In genomic region chr1:57083134-57083533, GRCm38 (mm10) we compare ENCODE assay signal across 15 mouse cellular contexts.
DNase-seq lines count a peak whose midpoint lies in the region; ATAC-seq lines count a peak whose summit lies in the region.
"Had no signal": no experiment of that assay in that cellular context is flagged by ENCODE, and none has a peak within 500 bp of the region (broad histone marks: within the 10 kb centered on the region; RNA-seq: fewer than 3 reads in every experiment).

No protein-coding gene starts in this region.

- no peak overlapping the region for H3K4me3 ChIP-seq in forebrain, embryonic 11.5 days (ENCODE audit: low read depth, low read length)
- no peak overlapping the region for H3K4me3 ChIP-seq in forebrain, embryonic 10.5 days
- peak overlapping the region; percentile 8 for H3K4me3 ChIP-seq in forebrain, embryonic 15.5 days
- H3K4me3 ChIP-seq in midbrain, embryonic 10.5 days = peak overlapping the region; percentile 23; the same call in 1 of the 2 replicates
- H3K4me3 ChIP-seq: liver, embryonic 13.5 days had no signal

- no peak for DNase-seq in forebrain, embryonic 11.5 days (ENCODE audit: low spot score)
- no peak for DNase-seq in forebrain, embryonic 10.5 days (ENCODE audit: extremely low spot score, low spot score)
- DNase-seq in midbrain, embryonic 10.5 days (ENCODE audit: low spot score) = no peak
- DNase-seq in retina, embryonic 14.5 days (ENCODE audit: low spot score) = peak; percentile 27
- no peak for DNase-seq in heart, adult 18-20 months
- DNase-seq in lung, postnatal 4 days = no peak
- DNase-seq: cerebellum, postnatal 14 days; gastrocnemius, postnatal 36 days; heart, postnatal 10 days; kidney, adult 18-20 months; liver, embryonic 13.5 days; spleen, adult 18-20 months had no signal

- H3K4me1 ChIP-seq in forebrain, embryonic 11.5 days (replicated peaks; ENCODE audit: control insufficient read depth, insufficient read depth, low read length) = no peaks in the 10 kb centered on the region; the same call in 1 of the 2 replicates
- peaks cover 16% of the 10 kb centered on the region for H3K4me1 ChIP-seq in forebrain, embryonic 10.5 days
- H3K4me1 ChIP-seq in forebrain, embryonic 15.5 days = peaks cover 16% of the 10 kb centered on the region
- peaks cover 12% of the 10 kb centered on the region for H3K4me1 ChIP-seq in midbrain, embryonic 10.5 days
- H3K4me1 ChIP-seq: liver, embryonic 13.5 days had no signal

- peak; percentile 44; the same call in 1 of the 2 replicates for ATAC-seq in forebrain, embryonic 11.5 days (replicated peaks; ENCODE audit: low FRiP score)
- peak; percentile 85 for ATAC-seq in forebrain, embryonic 15.5 days (replicated peaks)
- no peak for ATAC-seq in erythroblast, adult 5-6 weeks (replicated peaks; ENCODE audit: low FRiP score, poor library complexity, severe bottlenecking)

- H3K9ac ChIP-seq in forebrain, embryonic 11.5 days (ENCODE audit: low read length) = no peak overlapping the region
- H3K9ac ChIP-seq in forebrain, embryonic 15.5 days (replicated peaks) = no peak overlapping the region
- H3K9ac ChIP-seq: liver, embryonic 13.5 days had no signal

- WGBS in forebrain, embryonic 11.5 days = 26% methylated on average over 17 of the region's 17 CpGs
- WGBS in forebrain, embryonic 10.5 days = 61% methylated on average over 17 of the region's 17 CpGs
- WGBS in forebrain, embryonic 15.5 days = 13% methylated on average over 17 of the region's 17 CpGs
- WGBS in midbrain, embryonic 10.5 days = 55% methylated on average over 17 of the region's 17 CpGs

- no peaks in the 10 kb centered on the region for H3K9me3 ChIP-seq in forebrain, embryonic 11.5 days (ENCODE audit: control insufficient read depth, low read length)
- no peaks in the 10 kb centered on the region for H3K9me3 ChIP-seq in forebrain, embryonic 10.5 days
- no peaks in the 10 kb centered on the region for H3K9me3 ChIP-seq in forebrain, embryonic 15.5 days
- H3K9me3 ChIP-seq in midbrain, embryonic 10.5 days (replicated peaks) = no peaks in the 10 kb centered on the region
- H3K9me3 ChIP-seq: liver, embryonic 13.5 days had no signal

- no peaks in the 10 kb centered on the region for H3K36me3 ChIP-seq in forebrain, embryonic 11.5 days (ENCODE audit: control insufficient read depth, insufficient read depth, low read length)
- H3K36me3 ChIP-seq in forebrain, embryonic 10.5 days (replicated peaks) = no peaks in the 10 kb centered on the region
- H3K36me3 ChIP-seq in forebrain, embryonic 15.5 days = no peaks in the 10 kb centered on the region
- no peaks in the 10 kb centered on the region for H3K36me3 ChIP-seq in midbrain, embryonic 10.5 days
- H3K36me3 ChIP-seq: liver, embryonic 13.5 days had no signal

- no peak overlapping the region for H3K27ac ChIP-seq in forebrain, embryonic 11.5 days (ENCODE audit: low read depth, low read length)
- no peak overlapping the region for H3K27ac ChIP-seq in forebrain, embryonic 10.5 days
- peak overlapping the region; percentile 68 for H3K27ac ChIP-seq in forebrain, embryonic 15.5 days (replicated peaks)
- no peak overlapping the region for H3K27ac ChIP-seq in midbrain, embryonic 10.5 days (replicated peaks)
- H3K27ac ChIP-seq: liver, embryonic 13.5 days; macrophage had no signal

- H3K27me3 ChIP-seq in forebrain, embryonic 11.5 days (ENCODE audit: control insufficient read depth, insufficient read depth, low read length) = no peaks in the 10 kb centered on the region
- peaks cover 12% of the 10 kb centered on the region; the same call in 1 of the 2 replicates for H3K27me3 ChIP-seq in forebrain, embryonic 10.5 days (ENCODE audit: poor library complexity, severe bottlenecking)
- no peaks in the 10 kb centered on the region for H3K27me3 ChIP-seq in forebrain, embryonic 15.5 days
- H3K27me3 ChIP-seq in midbrain, embryonic 10.5 days (ENCODE audit: low read depth, poor library complexity, severe bottlenecking) = peaks cover 11% of the 10 kb centered on the region; the same call in 1 of the 2 replicates
- H3K27me3 ChIP-seq: liver, embryonic 13.5 days had no signal

- no peak overlapping the region for H3K4me2 ChIP-seq in forebrain, embryonic 11.5 days (ENCODE audit: low read depth, low read length, severe bottlenecking)
- peak overlapping the region; percentile 30 for H3K4me2 ChIP-seq in forebrain, embryonic 15.5 days (replicated peaks)
- H3K4me2 ChIP-seq: liver, embryonic 13.5 days had no signal

Comparison
In these comparisons a context has a peak if more than half of its experiments do, and no peak if none do; other contexts are left out.
1. H3K4me3 ChIP-seq: peak in forebrain, embryonic 15.5 days (single experiment) and midbrain, embryonic 10.5 days (single experiment); none in forebrain, embryonic 11.5 days (single experiment) and forebrain, embryonic 10.5 days (single experiment).